Mouse (Mus musculus): ENCODE data around the gene Olfr1505. TPM values are rescaled to one million over a fixed set of nuclear protein-coding genes. Genes with fewer than 3 reads are reported as not detected.

Olfr1505 gene
- not detected in 2 replicates for polyA plus RNA-seq (2015; fragmentation: Nextera tagmentation; extraction: Ambion mirVana)

DNA sequence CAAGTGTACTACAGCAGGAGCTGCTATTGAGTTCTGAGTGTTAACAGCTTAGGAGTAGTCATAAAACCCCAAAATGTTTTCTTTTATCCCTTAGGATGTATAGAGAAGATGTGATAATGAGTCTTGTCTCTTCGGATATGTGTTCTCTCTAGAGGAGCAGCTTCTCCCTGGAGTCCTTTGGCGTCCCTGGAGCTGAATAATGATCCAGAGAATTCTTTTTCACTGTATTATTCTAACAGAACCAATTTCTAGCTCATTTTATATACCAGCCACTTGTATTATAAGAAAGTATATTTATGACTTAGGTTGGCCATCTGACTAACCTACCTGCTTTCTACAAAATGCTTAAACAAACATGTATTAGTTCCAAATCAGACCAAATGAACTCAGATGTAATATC is at the start of gene Olfr1505:
Olfr1505 (plus strand) TSS at position 301 of the 400 bp plus-strand sequence.
- no peak within 1 kb of the TSS for H3K27ac ChIP-seq (ENCODE audit: low read depth)
- no peak for DNase-seq
- H3K9ac ChIP-seq (replicated peaks), result no peak within 1 kb of the TSS
- ATAC-seq, result no peak
- no peaks in the 10 kb centered on the region for H3K4me1 ChIP-seq (ENCODE audit: insufficient read depth)
- H3K36me3 ChIP-seq (replicated peaks; ENCODE audit: insufficient read depth, low read length), result no peaks in the 10 kb centered on the region
- no peak within 1 kb of the TSS for H3K4me3 ChIP-seq (ENCODE audit: low read depth, low read length)
- TF ChIP-seq CTCF (IDR thresholded peaks at IDR 0.05; ENCODE audit: low read depth) (no peak), EP300 (IDR thresholded peaks at IDR 0.05; ENCODE audit: low read depth) (no peak)
- 58% methylated on average over 2 of the region's 2 CpGs for WGBS (ENCODE audit: insufficient replicate concordance)
- no peaks in the 10 kb centered on the region for H3K27me3 ChIP-seq (ENCODE audit: insufficient read depth, low read length)
- no peaks in the 10 kb centered on the region for H3K9me3 ChIP-seq (ENCODE audit: low read length)
- H3K4me2 ChIP-seq (ENCODE audit: low read depth, low read length), result no peak within 1 kb of the TSS

DNA sequence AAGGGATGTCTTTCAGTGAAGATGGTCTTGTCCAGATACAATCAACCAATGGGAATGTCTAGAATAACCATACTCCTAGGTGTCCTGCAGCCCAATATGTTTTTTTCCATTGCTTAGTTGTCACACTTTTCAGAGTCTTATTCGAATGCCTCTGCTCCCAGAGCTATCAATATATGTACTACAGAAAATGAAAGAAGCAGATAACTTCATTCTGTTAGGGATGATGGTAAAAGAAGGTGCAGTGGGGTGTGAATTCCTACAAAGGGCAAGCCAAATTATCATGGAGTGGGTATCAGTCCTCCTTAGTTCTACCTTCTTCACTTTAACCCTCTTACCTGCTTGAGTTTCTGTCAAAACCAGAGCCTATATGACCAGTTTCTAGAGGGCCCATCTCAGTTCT is 15.5 kb upstream of the Olfr1505 start, which contains the start of gene Olfr1504:
Olfr1504 (minus strand) TSS at position 101 of the 400 bp plus-strand sequence.
- Histone ChIP-seq H3K27ac (ENCODE audit: low read depth) (no peak within 1 kb of the TSS), H3K27me3 (ENCODE audit: insufficient read depth, low read length) (no peaks in the 10 kb centered on the region), H3K4me2 (ENCODE audit: low read depth, low read length) (no peak within 1 kb of the TSS), H3K36me3 (replicated peaks; ENCODE audit: insufficient read depth, low read length) (no peaks in the 10 kb centered on the region), H3K4me3 (ENCODE audit: low read depth, low read length) (no peak within 1 kb of the TSS), H3K9me3 (ENCODE audit: low read length) (no peaks in the 10 kb centered on the region), H3K4me1 (ENCODE audit: insufficient read depth) (no peaks in the 10 kb centered on the region), H3K9ac (replicated peaks) (no peak within 1 kb of the TSS)
- TF ChIP-seq EP300 (IDR thresholded peaks at IDR 0.05; ENCODE audit: low read depth), result no peak
- no peak for TF ChIP-seq CTCF (IDR thresholded peaks at IDR 0.05; ENCODE audit: low read depth)
- ATAC-seq, result no peak
- WGBS (ENCODE audit: insufficient replicate concordance), result 39% methylated on average over 1 of the region's 1 CpGs
- DNase-seq, result no peak

Other genes with a start within 250 kb of the Olfr1505 start
- not detected in 2 replicates for gene Olfr1491, start 216.3 kb upstream of the Olfr1505 start, polyA plus RNA-seq (2015; fragmentation: Nextera tagmentation; extraction: Ambion mirVana)
- gene Olfr1493-ps1, start 190.3 kb upstream of the Olfr1505 start, polyA plus RNA-seq (2015; fragmentation: Nextera tagmentation; extraction: Ambion mirVana), result not detected in 2 replicates
- not detected in 2 replicates for gene Olfr1494, start 173.8 kb upstream of the Olfr1505 start, polyA plus RNA-seq (2015; fragmentation: Nextera tagmentation; extraction: Ambion mirVana)
- gene Olfr1495, start 148.9 kb upstream of the Olfr1505 start, polyA plus RNA-seq (2015; fragmentation: Nextera tagmentation; extraction: Ambion mirVana), result not detected in 2 replicates
- gene Olfr1496, start 135.7 kb upstream of the Olfr1505 start, polyA plus RNA-seq (2015; fragmentation: Nextera tagmentation; extraction: Ambion mirVana), result not detected in 2 replicates
- not detected in 2 replicates for gene Olfr1497, start 115.3 kb upstream of the Olfr1505 start, polyA plus RNA-seq (2015; fragmentation: Nextera tagmentation; extraction: Ambion mirVana)
- gene Olfr1499, start 94.1 kb upstream of the Olfr1505 start, polyA plus RNA-seq (2015; fragmentation: Nextera tagmentation; extraction: Ambion mirVana), result not detected in 2 replicates
- gene Olfr1500, start 83.0 kb upstream of the Olfr1505 start, polyA plus RNA-seq (2015; fragmentation: Nextera tagmentation; extraction: Ambion mirVana), result not detected in 2 replicates
- not detected in 2 replicates for gene Olfr1501, start 62.8 kb upstream of the Olfr1505 start, polyA plus RNA-seq (2015; fragmentation: Nextera tagmentation; extraction: Ambion mirVana)
- not detected in 2 replicates for gene Olfr1502, start 51.7 kb upstream of the Olfr1505 start, polyA plus RNA-seq (2015; fragmentation: Nextera tagmentation; extraction: Ambion mirVana)
- not detected in 2 replicates for gene Olfr1504, start 15.6 kb upstream of the Olfr1505 start, polyA plus RNA-seq (2015; fragmentation: Nextera tagmentation; extraction: Ambion mirVana)